Mouse (Mus musculus) pancreas, adult 10 weeks (tissue): Measurements from ENCODE around the gene Gm17949. TPM values are rescaled to one million over a fixed set of nuclear protein-coding genes. Genes with fewer than 3 reads are reported as not detected.

Source experiments
- polyA plus RNA-seq: library from polyadenylated mRNA; stranded (reverse); fragments of 350-450 nt; fragmentation: Illumina TruSeq; extraction: RNeasy Lipid Tissue Mini Kit (QIAGEN cat#74804); gene quantifications from one replicate; pipeline ENCODE4 v1.2.3, GENCODE M21; 2015; ENCODE audit warnings: low read depth, low replicate concordance; ENCODE audit not compliant: insufficient read depth

The Gm17949 gene
- polyA plus RNA-seq: not detected

GRCm38 (mm10) chr17:57011236-57012141 lies at the start of gene Gm17949, which contains the start of gene Gtf2f1:
Gene Gm17949, plus strand, starts transcription at chr17:57011469.
Gene Gtf2f1, minus strand, starts transcription at chr17:57011288.

GRCm38 (mm10) chr17:56982013-56982412 lies 29.3 kb upstream of the Gm17949 start, which contains the start of gene Acer1:
Gene Acer1, minus strand, starts transcription at chr17:56982126.

GRCm38 (mm10) chr17:56990115-56990746 lies 21.0 kb upstream of the Gm17949 start, which contains the start of gene Clpp:
Gene Clpp, plus strand, starts transcription at chr17:56990305.

GRCm38 (mm10) chr17:56997029-56997667 lies 14.1 kb upstream of the Gm17949 start, which contains the start of gene Alkbh7:
Gene Alkbh7, plus strand, starts transcription at chr17:56997339.

GRCm38 (mm10) chr17:56999968-57000609 lies 11.2 kb upstream of the Gm17949 start, which contains the start of gene Pspn:
Gene Pspn, minus strand, starts transcription at chr17:57000018.

GRCm38 (mm10) chr17:57030931-57031660 lies 19.8 kb downstream of the Gm17949 start, which contains the start of gene Khsrp:
Gene Khsrp, minus strand, starts transcription at chr17:57031522.

GRCm38 (mm10) chr17:57041554-57041953 lies 30.3 kb downstream of the Gm17949 start, which contains the start of gene Slc25a41:
Gene Slc25a41, minus strand, starts transcription at chr17:57041654.

GRCm38 (mm10) chr17:57058891-57059485 lies 47.7 kb downstream of the Gm17949 start, which contains the start of gene Crb3:
Gene Crb3, plus strand, starts transcription at chr17:57059105.

GRCm38 (mm10) chr17:57059486-57059977 lies 48.3 kb downstream of the Gm17949 start, which contains the start of gene Slc25a23:
Gene Slc25a23, minus strand, starts transcription at chr17:57059863.

Other genes starting within 250 kb of the Gm17949 start
- gene Dus3l, start 246.7 kb upstream of the Gm17949 start, polyA plus RNA-seq: 13.9 TPM
- not detected for gene Prr22, start 241.2 kb upstream of the Gm17949 start, polyA plus RNA-seq
- gene Rfx2, start 180.5 kb upstream of the Gm17949 start, polyA plus RNA-seq: 2.0 TPM
- not detected for gene Acsbg2, start 137.0 kb upstream of the Gm17949 start, polyA plus RNA-seq
- not detected for gene 1700061G19Rik, start 136.0 kb upstream of the Gm17949 start, polyA plus RNA-seq
- 6.3 TPM for gene Mllt1, start 76.1 kb upstream of the Gm17949 start, polyA plus RNA-seq
- gene Acer1, start 29.3 kb upstream of the Gm17949 start, polyA plus RNA-seq: not detected
- gene Clpp, start 21.2 kb upstream of the Gm17949 start, polyA plus RNA-seq: 19.7 TPM
- 10.0 TPM for gene Alkbh7, start 14.1 kb upstream of the Gm17949 start, polyA plus RNA-seq
- gene Pspn, start 11.5 kb upstream of the Gm17949 start, polyA plus RNA-seq: not detected
- 7.4 TPM for gene Gtf2f1, start 181 bp upstream of the Gm17949 start, polyA plus RNA-seq
- gene Khsrp, start 20.1 kb downstream of the Gm17949 start, polyA plus RNA-seq: 14.1 TPM
- not detected for gene Slc25a41, start 30.2 kb downstream of the Gm17949 start, polyA plus RNA-seq
- 20.0 TPM for gene Crb3, start 47.6 kb downstream of the Gm17949 start, polyA plus RNA-seq
- 15.4 TPM for gene Slc25a23, start 48.4 kb downstream of the Gm17949 start, polyA plus RNA-seq
- gene Dennd1c, start 67.0 kb downstream of the Gm17949 start, polyA plus RNA-seq: 3.3 TPM
- 1.5 TPM for gene Tubb4a, start 76.3 kb downstream of the Gm17949 start, polyA plus RNA-seq
- 1.3 TPM for gene Tnfsf9, start 93.9 kb downstream of the Gm17949 start, polyA plus RNA-seq
- gene Cd70, start 138.3 kb downstream of the Gm17949 start, polyA plus RNA-seq: not detected
- not detected for gene Tnfsf14, start 182.7 kb downstream of the Gm17949 start, polyA plus RNA-seq
- 236 TPM for gene C3, start 216.7 kb downstream of the Gm17949 start, polyA plus RNA-seq
- 23.7 TPM for gene Gpr108, start 237.0 kb downstream of the Gm17949 start, polyA plus RNA-seq
- gene Trip10, start 238.0 kb downstream of the Gm17949 start, polyA plus RNA-seq: 19.2 TPM